Mouse (Mus musculus) gastrocnemius, postnatal 10 days (tissue): ENCODE results near the gene Tspan9. TPM values are rescaled to one million over a fixed set of nuclear protein-coding genes. Genes with fewer than 3 reads are reported as not detected.
A peak's percentile ranks its signal among the peaks of the same experiment; 100 is the strongest.

ENCODE experiments used
- DNase-seq: peaks from one replicate; pipeline ENCODE4 v3.0.0; 2021; ENCODE audit warnings: mixed read lengths
- total RNA-seq, 2 experiments: library from RNA; stranded (reverse); gene quantifications; 2 replicates each; pipeline ENCODE4 v1.2.3; 2021

Tspan9 gene
- total RNA-seq, 2 experiments from 2014 or later = 109 to 119 TPM

GRCm38 (mm10) chr6:128019119-128019518 lies 124.3 kb downstream of the Tspan9 start:
- DNase-seq = no peak

GRCm38 (mm10) chr6:128015304-128015703 lies 128.1 kb downstream of the Tspan9 start:
- DNase-seq = no peak

- DNase-seq = no peak
These were observed 131.6 kb downstream of the Tspan9 start for GRCm38 (mm10) chr6:128011781-128012180.

GRCm38 (mm10) chr6:128011071-128011477 lies 132.3 kb downstream of the Tspan9 start:
- no peak for DNase-seq

GRCm38 (mm10) chr6:128010135-128010971 lies 133.0 kb downstream of the Tspan9 start:
- no peak for DNase-seq

GRCm38 (mm10) chr6:128007982-128008562 lies 135.3 kb downstream of the Tspan9 start:
- no peak for DNase-seq

GRCm38 (mm10) chr6:128007241-128007701 lies 136.1 kb downstream of the Tspan9 start:
- DNase-seq = peak; percentile 56

- no peak for DNase-seq
These were observed 137.2 kb downstream of the Tspan9 start for GRCm38 (mm10) chr6:128006156-128006555.

- DNase-seq = no peak
These were observed 138.8 kb downstream of the Tspan9 start for GRCm38 (mm10) chr6:128004544-128004943.

- DNase-seq = no peak
These were observed 139.9 kb downstream of the Tspan9 start for GRCm38 (mm10) chr6:128003542-128003941.

- no peak for DNase-seq
These were observed 140.7 kb downstream of the Tspan9 start for GRCm38 (mm10) chr6:128002667-128003066.

GRCm38 (mm10) chr6:128002104-128002503 lies 141.3 kb downstream of the Tspan9 start:
- DNase-seq = no peak

GRCm38 (mm10) chr6:128001587-128001986 lies 141.8 kb downstream of the Tspan9 start:
- no peak for DNase-seq

GRCm38 (mm10) chr6:128000777-128001176 lies 142.6 kb downstream of the Tspan9 start:
- DNase-seq = no peak

- DNase-seq = no peak
These were observed 144.3 kb downstream of the Tspan9 start for GRCm38 (mm10) chr6:127999118-127999517.

GRCm38 (mm10) chr6:127996928-127997327 lies 146.5 kb downstream of the Tspan9 start:
- no peak for DNase-seq

- no peak for DNase-seq
These were observed 150.4 kb downstream of the Tspan9 start for GRCm38 (mm10) chr6:127992993-127993392.

- no peak for DNase-seq
These were observed 151.8 kb downstream of the Tspan9 start for GRCm38 (mm10) chr6:127991509-127992176.

- DNase-seq = peak; percentile 88
These were observed 153.7 kb downstream of the Tspan9 start for GRCm38 (mm10) chr6:127989624-127990212.

GRCm38 (mm10) chr6:127988944-127989494 lies 154.4 kb downstream of the Tspan9 start:
- DNase-seq = no peak

GRCm38 (mm10) chr6:127987374-127987773 lies 156.0 kb downstream of the Tspan9 start:
- DNase-seq = no peak

- DNase-seq = no peak
These were observed 157.0 kb downstream of the Tspan9 start for GRCm38 (mm10) chr6:127986357-127986756.
